Mouse (Mus musculus): ENCODE data around the gene Crygs. TPM values are rescaled to one million over a fixed set of nuclear protein-coding genes. Genes with fewer than 3 reads are reported as not detected.
"Not testable (repeated sequence)": the region's sequence is repeated elsewhere in the genome, so short reads cannot be mapped to it uniquely, and the experiment has no call there.

Gene Crygs
- total RNA-seq, 1 experiment from 2014 or later = not detected

- ATAC-seq (ENCODE audit: extremely low read depth, insufficient number of reproducible peaks, low FRiP score, poor library complexity, severe bottlenecking) = no peak
Measured at GRCm38 (mm10) chr16:22795497-22795896, 15.9 kb downstream of the Crygs start.

GRCm38 (mm10) chr16:22791235-22791634 lies 20.1 kb downstream of the Crygs start:
- ATAC-seq (ENCODE audit: extremely low read depth, insufficient number of reproducible peaks, low FRiP score, poor library complexity, severe bottlenecking) = no peak

- ATAC-seq (ENCODE audit: extremely low read depth, insufficient number of reproducible peaks, low FRiP score, poor library complexity, severe bottlenecking) = no peak
Measured at GRCm38 (mm10) chr16:22789908-22790367, 21.4 kb downstream of the Crygs start.

- ATAC-seq (ENCODE audit: extremely low read depth, insufficient number of reproducible peaks, low FRiP score, poor library complexity, severe bottlenecking) = no peak
Measured at GRCm38 (mm10) chr16:22782686-22783085, 28.7 kb downstream of the Crygs start.

GRCm38 (mm10) chr16:22779228-22779835 lies 32.0 kb downstream of the Crygs start:
- no peak for ATAC-seq (ENCODE audit: extremely low read depth, insufficient number of reproducible peaks, low FRiP score, poor library complexity, severe bottlenecking)

- not testable (repeated sequence) for ATAC-seq (ENCODE audit: extremely low read depth, insufficient number of reproducible peaks, low FRiP score, poor library complexity, severe bottlenecking)
Measured at GRCm38 (mm10) chr16:22778296-22778695, 33.1 kb downstream of the Crygs start.

- no peak for ATAC-seq (ENCODE audit: extremely low read depth, insufficient number of reproducible peaks, low FRiP score, poor library complexity, severe bottlenecking)
Measured at GRCm38 (mm10) chr16:22775471-22775985, 35.8 kb downstream of the Crygs start.

GRCm38 (mm10) chr16:22768661-22769060 lies 42.7 kb downstream of the Crygs start:
- ATAC-seq (ENCODE audit: extremely low read depth, insufficient number of reproducible peaks, low FRiP score, poor library complexity, severe bottlenecking) = no peak

GRCm38 (mm10) chr16:22767405-22767804 lies 44.0 kb downstream of the Crygs start:
- no peak for ATAC-seq (ENCODE audit: extremely low read depth, insufficient number of reproducible peaks, low FRiP score, poor library complexity, severe bottlenecking)

GRCm38 (mm10) chr16:22766738-22767211 lies 44.6 kb downstream of the Crygs start:
- ATAC-seq (ENCODE audit: extremely low read depth, insufficient number of reproducible peaks, low FRiP score, poor library complexity, severe bottlenecking) = no peak

GRCm38 (mm10) chr16:22765531-22765930 lies 45.8 kb downstream of the Crygs start:
- no peak for ATAC-seq (ENCODE audit: extremely low read depth, insufficient number of reproducible peaks, low FRiP score, poor library complexity, severe bottlenecking)

Other genes starting within 250 kb of the Crygs start
- 15.0 and 15.5 TPM in 2 replicates for gene Dgkg, start 154.4 kb downstream of the Crygs start, total RNA-seq (2017)
- 19.2 and 22.8 TPM in 2 replicates for gene Tbccd1, start 46.1 kb upstream of the Crygs start, total RNA-seq (2017)
- gene Dnajb11, start 46.3 kb upstream of the Crygs start, total RNA-seq (2017) = 98.7 and 103 TPM in 2 replicates
- gene Ahsg, start 79.7 kb upstream of the Crygs start, total RNA-seq (2017) = not detected in 2 replicates
- not detected in 2 replicates for gene Fetub, start 106.8 kb upstream of the Crygs start, total RNA-seq (2017)
- not detected in 2 replicates for gene Hrg, start 139.5 kb upstream of the Crygs start, total RNA-seq (2017)
- not detected in 2 replicates for gene Kng2, start 217.9 kb upstream of the Crygs start, total RNA-seq (2017)
- gene Kng1, start 246.3 kb upstream of the Crygs start, total RNA-seq (2017) = not detected in 2 replicates

Measured in neutrophil, adult 5-6 weeks (primary cell).